Mouse (Mus musculus): ENCODE measurements around the gene Padi3.

GRCm38 (mm10) chr4:140859291-140859690 lies 48.8 kb upstream of the Padi3 start:
- TF ChIP-seq CTCF (IDR thresholded peaks at IDR 0.05; ENCODE audit: low read depth, low read length) (no peak), POLR2A (IDR thresholded peaks at IDR 0.05; ENCODE audit: extremely low read depth, insufficient read depth, low read length) (no peak)
